Mouse (Mus musculus) heart, postnatal 4 days (tissue): ENCODE measurements around the gene Slc31a2. TPM values are rescaled to one million over a fixed set of nuclear protein-coding genes. Genes with fewer than 3 reads are reported as not detected.

Experiments used
- DNase-seq: peaks from one replicate; pipeline ENCODE4 v3.0.0; 2021
- total RNA-seq, 2 experiments: library from RNA; stranded (reverse); gene quantifications; 2 replicates each; pipeline ENCODE4 v1.2.3; 2021

Slc31a2 gene
- total RNA-seq, 2 experiments from 2014 or later: 7.9 TPM

DNA sequence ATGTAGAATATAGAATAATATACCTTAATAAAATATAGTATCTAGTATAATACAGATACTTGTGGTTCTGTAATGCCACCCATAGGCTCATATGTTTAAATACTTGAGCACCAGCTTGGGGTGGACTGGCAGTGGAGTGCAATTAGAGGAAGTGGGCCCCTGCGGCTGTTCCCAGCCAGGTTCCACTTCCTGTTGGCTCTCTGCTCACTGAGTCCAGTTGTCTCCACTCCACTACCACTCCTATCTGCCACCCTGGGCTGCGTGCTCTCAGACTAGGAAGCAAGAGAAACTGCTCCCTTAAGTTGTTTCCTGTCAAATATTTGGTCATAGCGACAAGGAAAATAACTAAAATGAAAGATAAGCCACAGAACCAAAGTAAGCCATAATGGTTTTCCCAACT is 60.3 kb downstream of the Slc31a2 start:
- no peak for DNase-seq

DNA sequence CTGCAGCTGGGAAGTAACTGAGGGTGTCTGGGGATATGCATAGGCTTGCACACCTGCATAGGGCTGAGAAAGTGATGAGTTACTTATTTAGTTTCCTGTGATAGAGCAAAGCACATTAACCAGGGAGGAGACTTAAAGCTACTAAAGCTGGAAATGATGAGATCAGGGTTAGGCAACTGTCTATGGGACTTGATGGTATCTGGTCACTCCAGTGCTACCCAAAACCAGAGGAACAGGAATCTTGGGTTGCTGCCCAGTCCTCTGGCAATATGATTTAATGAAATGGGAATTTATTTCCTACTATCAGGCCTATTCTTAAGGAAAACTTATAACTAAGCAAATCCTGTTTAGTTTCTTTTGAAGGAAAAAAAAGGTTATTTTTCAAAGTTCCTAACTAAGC is 63.7 kb downstream of the Slc31a2 start:
- no peak for DNase-seq

DNA sequence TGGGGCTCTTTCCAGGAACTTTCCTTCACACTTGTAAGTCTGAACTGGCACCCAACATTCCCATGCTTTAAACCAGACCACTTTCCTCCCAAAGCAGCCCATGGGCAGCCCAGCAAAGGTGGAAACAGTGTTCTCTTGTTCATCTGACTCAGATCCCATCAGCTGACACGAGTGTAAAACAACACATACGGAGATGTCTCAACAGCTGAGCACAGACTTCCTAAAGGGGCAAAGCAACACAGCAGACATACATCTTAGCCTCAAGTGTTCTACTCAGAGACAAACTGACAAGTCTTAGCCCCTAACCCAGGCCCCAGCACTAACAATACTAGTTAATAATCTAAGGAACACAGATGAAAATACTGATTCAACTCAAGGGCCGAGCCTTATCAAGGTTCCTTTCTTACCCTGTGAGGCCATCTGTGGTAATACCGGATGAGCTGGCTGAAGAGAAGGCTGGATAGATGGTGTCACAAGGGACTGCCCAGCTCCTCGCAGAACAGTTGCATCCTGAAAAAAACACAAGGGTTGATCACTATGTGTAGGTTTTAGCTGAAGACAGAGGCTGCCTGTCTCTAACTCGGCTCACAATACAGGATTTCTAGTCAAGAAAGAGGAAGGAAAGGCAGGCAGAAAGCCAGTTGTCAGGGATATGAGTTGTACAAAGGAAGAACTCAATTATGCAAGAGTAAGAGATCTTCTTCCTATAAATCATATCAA is 66.7 kb downstream of the Slc31a2 start:
- DNase-seq: no peak

DNA sequence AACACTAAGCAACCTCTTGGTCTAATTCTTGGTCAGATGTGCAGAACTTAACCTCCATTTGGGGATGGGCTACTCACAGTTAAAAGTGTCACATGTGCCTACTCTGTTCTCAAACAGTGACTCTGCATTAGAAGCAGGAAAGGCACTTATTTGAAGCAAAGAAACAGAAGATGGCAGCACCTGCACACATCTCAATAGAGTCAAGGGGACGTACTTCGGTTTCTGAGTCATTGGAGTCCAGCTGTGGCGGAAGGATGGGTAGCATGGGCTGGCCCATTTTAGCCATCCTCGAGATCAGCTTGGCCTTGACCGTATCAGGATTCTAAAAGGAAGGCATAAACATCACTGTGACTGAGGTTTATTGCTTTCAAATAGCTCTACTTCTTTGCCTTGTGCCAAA is 69.6 kb downstream of the Slc31a2 start:
- DNase-seq: no peak

DNA sequence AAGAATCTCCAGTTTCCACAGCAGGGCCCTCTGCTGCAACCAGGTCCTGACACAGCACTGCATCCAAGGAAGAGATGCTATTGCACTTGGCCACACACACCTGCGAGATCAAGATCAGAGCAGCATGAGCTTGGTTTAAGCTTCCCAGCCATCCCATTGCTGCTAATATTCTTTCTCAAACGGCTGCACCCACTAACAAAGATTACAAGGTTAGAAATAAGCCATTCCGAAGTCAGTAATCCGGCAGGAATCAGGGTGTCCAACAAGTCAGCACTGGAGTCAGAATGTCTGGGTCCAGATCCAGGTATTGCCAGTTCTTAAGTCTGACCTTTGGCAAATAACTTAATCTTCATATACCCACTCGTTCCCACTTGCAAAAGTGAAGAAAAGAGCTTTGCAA is 76.2 kb downstream of the Slc31a2 start:
- no peak for DNase-seq

DNA sequence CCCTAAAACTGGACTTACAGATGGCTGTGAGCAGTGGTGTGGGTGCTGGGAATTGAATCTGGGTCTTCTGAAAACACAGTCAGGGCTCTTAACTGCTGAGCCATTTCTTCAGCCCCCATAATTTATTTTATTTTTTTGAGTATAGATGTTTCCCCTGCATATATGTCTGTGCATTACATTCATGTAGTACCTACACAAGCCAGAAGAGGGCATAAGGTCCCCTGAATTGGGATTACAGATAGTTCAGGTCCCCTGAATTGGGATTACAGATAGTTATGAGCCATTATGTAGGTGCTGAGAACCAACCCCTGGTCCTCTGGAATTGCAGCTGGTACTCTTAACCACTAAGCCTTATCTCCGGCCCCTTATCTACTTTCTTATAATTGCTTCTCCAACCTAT is 81.6 kb downstream of the Slc31a2 start:
- no peak for DNase-seq

DNA sequence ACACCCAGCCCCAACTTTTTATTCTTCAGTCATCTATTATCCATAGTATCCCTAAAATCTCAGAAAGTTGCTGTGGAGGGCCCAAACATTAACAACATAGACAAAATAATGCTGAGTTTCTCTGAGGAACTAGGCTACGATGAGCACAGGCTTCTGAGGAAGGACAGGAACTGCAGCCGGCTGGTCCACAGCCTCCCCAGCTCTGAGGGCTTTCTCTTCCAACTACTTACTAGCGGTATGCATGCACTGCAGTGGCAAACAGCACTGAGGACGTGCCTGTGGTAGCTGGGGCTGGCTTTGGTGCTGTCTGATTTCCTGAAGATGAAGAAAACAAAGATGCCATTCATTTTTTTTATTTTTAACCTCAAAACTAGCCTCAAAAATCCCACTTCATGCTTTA is 83.5 kb downstream of the Slc31a2 start:
- no peak for DNase-seq

DNA sequence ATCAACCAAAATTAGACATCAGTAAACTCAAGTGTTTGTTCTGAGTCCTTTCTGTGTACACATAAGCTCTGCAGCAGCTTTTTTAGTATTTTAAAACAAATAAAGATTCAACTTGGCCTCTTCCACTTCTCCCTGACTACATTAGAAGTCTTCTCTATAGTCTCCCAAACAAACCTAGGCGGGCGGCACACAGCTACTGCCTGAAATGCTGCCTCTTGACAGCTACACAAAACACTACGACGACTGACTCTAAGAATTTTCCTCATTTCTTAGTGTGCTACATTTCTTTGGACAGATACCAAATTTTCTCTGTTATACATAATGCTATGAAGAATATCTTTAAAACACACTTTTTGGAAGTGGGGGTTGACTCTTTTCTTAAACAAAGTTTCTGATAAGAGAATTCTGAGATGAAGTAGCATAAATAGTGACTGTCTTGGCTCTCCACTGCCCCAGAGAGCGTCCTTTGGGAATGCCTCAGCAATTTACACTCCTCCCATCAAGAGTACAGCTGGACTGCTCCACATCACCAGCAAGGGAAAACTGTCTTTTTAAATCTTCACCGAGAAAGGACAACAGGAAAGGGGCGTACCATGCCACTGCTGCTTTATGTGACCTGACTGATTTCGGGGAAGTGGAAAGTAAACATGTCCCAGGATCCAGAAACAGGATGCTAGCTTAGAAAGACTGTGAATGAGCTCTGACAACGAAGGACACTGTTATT is 85.4 kb downstream of the Slc31a2 start:
- DNase-seq: peak; percentile 23

Other genes starting within 250 kb of the Slc31a2 start
- not detected for gene Mup20, start 208.4 kb upstream of the Slc31a2 start, total RNA-seq
- gene Mup3, start 175.2 kb upstream of the Slc31a2 start, total RNA-seq: not detected
- gene Mup21, start 111.7 kb upstream of the Slc31a2 start, total RNA-seq: not detected
- gene Zfp37, start 31.5 kb upstream of the Slc31a2 start, total RNA-seq: 1 to 10 TPM; 7.8 to 8.3 TPM
- gene Fkbp15, start 98.0 kb downstream of the Slc31a2 start, total RNA-seq: 10 to 100 TPM; 26.5 to 28.1 TPM
- 10 to 100 TPM; 31.5 to 34.7 TPM for gene Slc31a1, start 98.2 kb downstream of the Slc31a2 start, total RNA-seq
- 10 to 100 TPM; 58.0 to 61.1 TPM for gene Cdc26, start 146.1 kb downstream of the Slc31a2 start, total RNA-seq
- 10 to 100 TPM; 12.5 to 14.2 TPM for gene Prpf4, start 146.2 kb downstream of the Slc31a2 start, total RNA-seq
- not detected for gene Rnf183, start 172.7 kb downstream of the Slc31a2 start, total RNA-seq
- 1 to 10 TPM in 1 of 2 experiments, under 1 TPM in 1; 0.86 to 1.4 TPM for gene Wdr31, start 208.3 kb downstream of the Slc31a2 start, total RNA-seq
- not detected for gene Bspry, start 217.5 kb downstream of the Slc31a2 start, total RNA-seq
- 1 to 10 TPM; 6.3 to 6.9 TPM for gene Hdhd3, start 240.9 kb downstream of the Slc31a2 start, total RNA-seq